Mouse (Mus musculus) liver, embryonic 14.5 days (tissue): Measurements from ENCODE around the gene Trub2. TPM values are rescaled to one million over a fixed set of nuclear protein-coding genes. Genes with fewer than 3 reads are reported as not detected.
A peak's percentile ranks its signal among the peaks of the same experiment; 100 is the strongest.

Experiments
- ATAC-seq: fragments of 200-750 bp; cut with Nextera tagmentation; 2 replicates; pipeline ENCODE4 v1.8.0; 2017; ENCODE audit warnings: moderate number of reproducible peaks, mild to moderate bottlenecking, moderate library complexity; ENCODE audit not compliant: insufficient read depth
- DNase-seq, 3 experiments: peaks; one replicate each; pipeline ENCODE4 v3.0.0-alpha.2; 2012 to 2013; ENCODE audit warnings: low read depth in 3 of 3, low spot score in 3 of 3
- H3K27ac ChIP-seq: fragments of 300-500 bp; sonication (generic); 2 replicates; pipeline ENCODE4 v1.5.1; 2014; ENCODE audit warnings: moderate library complexity, mild to moderate bottlenecking, control low read depth, inconsistent platforms
- H3K27me3 ChIP-seq: fragments of 300-500 bp; sonication (generic); 2 replicates; pipeline ENCODE4 v1.6.1; 2014; ENCODE audit warnings: mild to moderate bottlenecking, low read length, moderate library complexity; ENCODE audit not compliant: control insufficient read depth, insufficient read depth
- H3K36me3 ChIP-seq: fragments of 300-500 bp; sonication (generic); replicated peaks from 2 replicates; pipeline ENCODE4 v1.6.1; 2014; ENCODE audit warnings: low read depth; ENCODE audit not compliant: control insufficient read depth, insufficient read depth
- H3K4me1 ChIP-seq, 2 experiments: fragments of 200-500 bp in 1 of 2; fragments of 300-500 bp in 1 of 2; sonication (generic) in 1 of 2; replicated peaks; 2 replicates each; pipeline ENCODE4 v1.6.1; 2012 to 2014; ENCODE audit warnings: antibody characterized with exemption in 1 of 2, inconsistent platforms in 1 of 2, low read length in 1 of 2; ENCODE audit not compliant: control insufficient read depth in 2 of 2, insufficient read depth in 2 of 2
- H3K4me2 ChIP-seq: fragments of 300-500 bp; sonication (generic); 2 replicates; pipeline ENCODE4 v1.6.1; 2014; ENCODE audit warnings: low read depth, mild to moderate bottlenecking, control low read depth, moderate library complexity
- H3K4me3 ChIP-seq, 2 experiments: fragments of 200-500 bp in 1 of 2; fragments of 300-500 bp in 1 of 2; sonication (generic) in 1 of 2; 2 replicates each; pipeline ENCODE4 v1.5.1; 2012 to 2014; ENCODE audit warnings: low read depth in 2 of 2, low read length in 2 of 2, mild to moderate bottlenecking in 2 of 2, control low read depth in 1 of 2, inconsistent platforms in 1 of 2, moderate library complexity in 1 of 2; ENCODE audit not compliant: insufficient read depth in 1 of 2
- H3K9ac ChIP-seq: fragments of 300-500 bp; sonication (generic); replicated peaks from 2 replicates; pipeline ENCODE4 v1.6.1; 2014; ENCODE audit warnings: mild to moderate bottlenecking, control low read depth, moderate library complexity
- H3K9me3 ChIP-seq: fragments of 300-500 bp; sonication (generic); 2 replicates; pipeline ENCODE4 v1.6.1; 2016; ENCODE audit warnings: low read length, mixed read lengths; ENCODE audit not compliant: control insufficient read depth
- CTCF ChIP-seq: IDR thresholded peaks from 2 replicates; pipeline ENCODE4 v1.5.1; 2016; ENCODE audit warnings: antibody characterized with exemption, low read depth, control low read depth
- EP300 ChIP-seq: IDR thresholded peaks from 2 replicates; pipeline ENCODE4 v1.6.1; 2016; ENCODE audit warnings: antibody characterized with exemption, low read depth
- WGBS: fragments of 180-500 bp; shearing (Covaris S2); extraction: QIAGEN DNeasy Blood & Tissue Kit; methylation state at CpG from one replicate; pipeline ENCODE4 v1.1.7; 2014; ENCODE audit not compliant: insufficient replicate concordance; 5-methylcytosine and 5-hydroxymethylcytosine counted together
- polyA plus RNA-seq, 2 experiments: library from polyadenylated mRNA; depleted of rRNA in 1 of 2; stranded (reverse) in 1 of 2; unstranded in 1 of 2; fragments of >200 nt; fragmentation: Nextera tagmentation in 1 of 2; extraction: Ambion mirVana in 1 of 2; gene quantifications; 2 replicates each; pipeline versions ENCODE4 v1.2.1 to v1.2.3; 2012 to 2014

Gene Trub2
- polyA plus RNA-seq, 2 experiments = 9.3 to 15.1 TPM

- no peak for DNase-seq
- no peak overlapping the region for H3K4me3 ChIP-seq
- no peak for TF ChIP-seq CTCF
- no peak for TF ChIP-seq EP300
- no peaks in the 10 kb centered on the region for H3K27me3 ChIP-seq
- H3K36me3 ChIP-seq = peaks cover 7% of the 10 kb centered on the region
- H3K9me3 ChIP-seq = no peaks in the 10 kb centered on the region
- no peak overlapping the region for H3K4me2 ChIP-seq
- WGBS = 27% methylated on average over 4 of the region's 4 CpGs
- H3K27ac ChIP-seq = no peak overlapping the region
- no peak overlapping the region for H3K9ac ChIP-seq
- peaks cover 2 to 14% of the 10 kb centered on the region in 2 experiments; a peak in 2 of 4 replicates for H3K4me1 ChIP-seq
- no peak for ATAC-seq
Observed at GRCm38 (mm10) chr2:29773323-29773722, 15.0 kb downstream of the Trub2 start.

DNA sequence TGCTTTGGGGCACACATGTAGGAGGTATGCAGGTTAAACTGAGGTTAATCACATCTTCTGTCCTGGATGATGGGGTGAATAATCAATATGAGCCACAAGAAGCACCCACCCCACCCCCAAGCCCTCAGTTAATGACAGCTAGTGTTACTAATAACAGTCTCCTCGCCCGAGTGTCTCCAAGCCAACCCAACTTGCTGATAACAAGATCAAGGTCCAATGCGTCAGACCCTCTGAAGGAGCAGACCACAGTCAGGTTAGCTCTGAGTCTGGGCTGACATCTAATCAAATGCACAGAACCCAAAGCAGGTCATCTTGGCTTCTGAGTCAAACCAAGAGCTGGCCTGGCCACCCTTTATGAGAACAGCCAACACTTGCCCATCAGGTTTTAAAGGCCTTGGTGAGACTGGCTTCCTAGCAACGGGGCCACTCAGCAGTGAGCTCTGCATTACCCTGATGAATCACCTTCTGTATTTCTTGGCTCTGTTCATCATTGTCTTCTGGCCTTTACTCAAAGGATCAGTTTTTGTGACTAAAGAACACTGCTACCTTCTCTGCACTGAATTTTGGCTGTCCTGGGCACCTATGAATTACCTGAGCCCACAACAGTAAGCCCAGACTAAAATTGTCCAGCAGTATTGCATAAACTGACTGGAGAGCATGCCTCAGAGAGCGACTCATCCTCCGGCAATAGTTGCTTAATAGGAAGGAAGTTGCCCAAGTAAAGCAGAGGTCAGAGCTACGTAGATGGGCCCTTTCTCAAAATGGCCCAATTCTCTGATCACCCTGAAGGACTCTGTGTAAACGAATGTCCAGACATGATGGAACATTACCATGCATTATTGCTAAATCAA is 16.5 kb downstream of the Trub2 start:
- 36% methylated on average over 8 of the region's 8 CpGs for WGBS
- no peak overlapping the region for H3K4me3 ChIP-seq
- no peak overlapping the region for H3K27ac ChIP-seq
- no peaks in the 10 kb centered on the region for H3K27me3 ChIP-seq
- H3K9me3 ChIP-seq = no peaks in the 10 kb centered on the region
- peaks cover 2 to 14% of the 10 kb centered on the region in 2 experiments; a peak in 2 of 4 replicates for H3K4me1 ChIP-seq
- ATAC-seq = no peak
- DNase-seq = peak in 1 of 3 experiments; percentile 32
- TF ChIP-seq EP300 (no peak), CTCF (no peak)
- H3K4me2 ChIP-seq = no peak overlapping the region
- no peaks in the 10 kb centered on the region for H3K36me3 ChIP-seq
- no peak overlapping the region for H3K9ac ChIP-seq

GRCm38 (mm10) chr2:29770162-29770561 is 18.1 kb downstream of the Trub2 start:
- TF ChIP-seq EP300 = no peak
- TF ChIP-seq CTCF = peak; percentile 52
- Histone ChIP-seq H3K27me3 (no peaks in the 10 kb centered on the region), H3K36me3 (no peaks in the 10 kb centered on the region), H3K9ac (no peak overlapping the region), H3K9me3 (no peaks in the 10 kb centered on the region), H3K27ac (no peak overlapping the region), H3K4me1 (peaks cover 2 to 14% of the 10 kb centered on the region in 2 experiments; a peak in 2 of 4 replicates), H3K4me2 (no peak overlapping the region), H3K4me3 (no peak overlapping the region)
- no peak for ATAC-seq
- DNase-seq = no peak

DNA sequence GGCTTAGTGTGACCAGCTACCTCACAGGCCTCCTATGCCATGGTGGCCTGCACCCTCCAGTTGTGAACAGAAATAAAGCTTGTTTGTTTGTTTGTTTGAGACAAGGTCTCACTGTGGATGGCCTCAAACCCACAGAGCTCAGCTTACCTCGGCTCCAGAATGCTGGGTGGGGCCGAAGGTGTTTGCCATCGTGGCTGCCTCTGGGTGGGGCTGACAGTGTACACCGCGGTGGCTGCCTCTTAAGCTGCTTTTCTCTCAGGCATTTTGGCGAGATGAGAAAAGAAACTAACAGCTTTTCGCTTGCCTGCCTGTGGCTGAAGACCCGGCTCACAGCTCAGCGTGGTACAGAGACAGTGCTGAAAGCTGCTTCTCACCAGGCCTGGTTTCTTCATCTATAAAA is 19.4 kb downstream of the Trub2 start:
- ATAC-seq (no peak), DNase-seq (no peak)
- WGBS = 38% methylated on average over 9 of the region's 9 CpGs
- Histone ChIP-seq H3K4me2 (no peak overlapping the region), H3K36me3 (no peaks in the 10 kb centered on the region), H3K4me1 (peaks cover 2 to 11% of the 10 kb centered on the region in 2 experiments; a peak in 2 of 4 replicates), H3K27me3 (no peaks in the 10 kb centered on the region), H3K9me3 (no peaks in the 10 kb centered on the region), H3K4me3 (no peak overlapping the region), H3K9ac (no peak overlapping the region), H3K27ac (no peak overlapping the region)
- TF ChIP-seq EP300 = no peak
- no peak for TF ChIP-seq CTCF

DNA sequence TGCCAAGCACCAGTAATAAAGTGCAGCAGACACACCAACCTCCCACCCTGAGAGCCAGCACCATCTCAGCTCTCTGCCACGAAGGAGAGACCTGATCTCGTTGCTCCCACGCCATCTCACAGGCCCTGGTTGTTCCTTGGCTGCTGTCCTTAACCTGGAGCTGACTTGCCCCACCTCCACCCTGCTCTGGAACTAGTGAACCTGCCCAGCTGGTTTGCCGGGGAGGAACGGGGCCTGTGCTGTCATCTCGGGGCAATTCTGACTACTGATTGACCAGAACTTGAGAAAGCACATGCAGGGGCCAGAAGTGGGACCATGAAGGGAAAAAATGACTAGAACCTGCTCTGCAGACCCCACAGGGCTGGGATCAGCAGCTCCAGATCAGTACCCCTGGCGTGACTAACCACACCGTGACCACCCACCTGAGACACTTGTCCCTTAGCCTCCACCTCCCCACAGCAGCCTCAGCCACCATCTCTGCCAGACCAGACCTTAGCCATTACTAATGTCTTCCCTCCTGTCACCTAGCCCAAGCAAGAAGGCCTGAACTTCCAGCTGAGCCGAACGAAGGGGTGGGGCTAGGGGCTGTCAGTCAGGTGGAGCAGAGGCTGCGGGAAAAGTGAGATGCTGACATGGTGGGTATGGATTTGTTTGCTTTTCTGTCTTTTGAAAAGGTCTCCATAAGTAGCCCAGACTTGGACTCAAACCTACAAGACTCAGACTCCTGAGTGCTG is 20.2 kb downstream of the Trub2 start:
- no peak overlapping the region for H3K4me2 ChIP-seq
- H3K4me3 ChIP-seq = no peak overlapping the region
- H3K9ac ChIP-seq = no peak overlapping the region
- no peak for TF ChIP-seq EP300
- TF ChIP-seq CTCF = no peak
- WGBS = 48% methylated on average over 11 of the region's 11 CpGs
- no peaks in the 10 kb centered on the region for H3K36me3 ChIP-seq
- H3K4me1 ChIP-seq = peaks cover 0 to 3% of the 10 kb centered on the region in 2 experiments; a peak in 2 of 4 replicates
- DNase-seq (no peak), ATAC-seq (no peak)
- H3K27ac ChIP-seq = no peak overlapping the region
- no peaks in the 10 kb centered on the region for H3K9me3 ChIP-seq
- no peaks in the 10 kb centered on the region for H3K27me3 ChIP-seq
